Mouse (Mus musculus) MEL (cell line): ENCODE results near the gene Apoa2. TPM values are rescaled to one million over a fixed set of nuclear protein-coding genes. Genes with fewer than 3 reads are reported as not detected.

ENCODE experiments used
- DNase-seq: peaks from one replicate; pipeline ENCODE4 v3.0.0; 2011; ENCODE audit warnings: low read depth, low spot score
- H3K27ac ChIP-seq: 2 replicates; pipeline ENCODE4 v1.5.1; 2012; ENCODE audit warnings: low read depth, mild to moderate bottlenecking, control low read depth, low read length, moderate library complexity; ENCODE audit not compliant: control insufficient read depth
- H3K27me3 ChIP-seq, 2 experiments: fragments of 150-350 bp in 1 of 2; sonication (generic) in 1 of 2; 2 replicates each; pipeline ENCODE4 v1.6.1; 2012; ENCODE audit warnings: low read length in 2 of 2, mild to moderate bottlenecking in 2 of 2, improper control_type of control experiment in 1 of 2, moderate library complexity in 1 of 2; ENCODE audit not compliant: insufficient read depth in 2 of 2, control insufficient read depth in 1 of 2
- H3K36me3 ChIP-seq, 2 experiments: 2 replicates each; pipeline ENCODE4 v1.6.1; 2012 to 2014; ENCODE audit warnings: low read length in 2 of 2, improper control_type of control experiment in 1 of 2, inconsistent platforms in 1 of 2, mild to moderate bottlenecking in 1 of 2; ENCODE audit not compliant: insufficient read depth in 2 of 2, control insufficient read depth in 1 of 2
- H3K4me1 ChIP-seq, 2 experiments: fragments of 150-350 bp in 1 of 2; sonication (generic) in 1 of 2; 2 replicates each; pipeline ENCODE4 v1.6.1; 2012; ENCODE audit warnings: low read length in 2 of 2, improper control_type of control experiment in 1 of 2, mild to moderate bottlenecking in 1 of 2; ENCODE audit not compliant: insufficient read depth in 2 of 2, control insufficient read depth in 1 of 2
- H3K4me3 ChIP-seq, 2 experiments: fragments of 150-350 bp in 1 of 2; sonication (generic) in 1 of 2; 2 replicates each; pipeline ENCODE4 v1.5.1; 2012; ENCODE audit warnings: low read depth in 2 of 2, low read length in 2 of 2, mild to moderate bottlenecking in 2 of 2, moderate library complexity in 2 of 2, control low read depth in 1 of 2, improper control_type of control experiment in 1 of 2; ENCODE audit not compliant: control insufficient read depth in 1 of 2, insufficient read depth in 1 of 2
- H3K79me2 ChIP-seq: 2 replicates; pipeline ENCODE4 v1.6.1; 2012; ENCODE audit warnings: mild to moderate bottlenecking, low read length, moderate library complexity; ENCODE audit not compliant: control insufficient read depth, poor library complexity, insufficient read depth
- H3K9ac ChIP-seq: 2 replicates; pipeline ENCODE4 v1.6.1; 2012; ENCODE audit warnings: low read depth, mild to moderate bottlenecking, control low read depth, low read length, moderate library complexity; ENCODE audit not compliant: control insufficient read depth, poor library complexity, severe bottlenecking
- H3K9me3 ChIP-seq: fragments of 150-350 bp; sonication (generic); replicated peaks from 2 replicates; pipeline ENCODE4 v1.6.1; 2012; ENCODE audit warnings: mild to moderate bottlenecking, low read length, improper control_type of control experiment, moderate library complexity; ENCODE audit not compliant: insufficient read depth
- BHLHE40 ChIP-seq: IDR thresholded peaks from 2 replicates; pipeline ENCODE4 v1.6.1; 2012; ENCODE audit warnings: low read depth, mild to moderate bottlenecking, inconsistent platforms, low read length, improper control_type of control experiment, borderline replicate concordance
- CHD1 ChIP-seq: IDR thresholded peaks from 2 replicates; pipeline ENCODE4 v1.6.1; 2012; ENCODE audit warnings: low read depth, mild to moderate bottlenecking, inconsistent platforms, low read length, improper control_type of control experiment
- CHD2 ChIP-seq: IDR thresholded peaks from 2 replicates; pipeline ENCODE4 v1.6.1; 2011; ENCODE audit warnings: low read length, improper control_type of control experiment
- ELF1 ChIP-seq: IDR thresholded peaks from 2 replicates; pipeline ENCODE4 v1.6.1; 2014; ENCODE audit warnings: low read depth, mild to moderate bottlenecking, inconsistent platforms, low read length, improper control_type of control experiment, moderate library complexity
- EP300 ChIP-seq, 2 experiments: IDR thresholded peaks; 2 replicates each; pipeline ENCODE4 v1.6.1; 2011; ENCODE audit warnings: improper control_type of control experiment in 2 of 2, low read length in 2 of 2, low read depth in 1 of 2, mild to moderate bottlenecking in 1 of 2
- ETS1 ChIP-seq: IDR thresholded peaks from 2 replicates; pipeline ENCODE4 v1.6.1; 2012; ENCODE audit warnings: low read depth, mild to moderate bottlenecking, inconsistent platforms, low read length, improper control_type of control experiment, moderate library complexity
- GABPA ChIP-seq: IDR thresholded peaks from 2 replicates; pipeline ENCODE4 v1.6.1; 2012; ENCODE audit warnings: low read depth, mild to moderate bottlenecking, inconsistent platforms, low read length, improper control_type of control experiment, moderate library complexity
- GATA1 ChIP-seq: IDR thresholded peaks from 2 replicates; pipeline ENCODE4 v1.6.1; 2011; ENCODE audit warnings: low read depth, low read length, improper control_type of control experiment
- HCFC1 ChIP-seq: IDR thresholded peaks from 2 replicates; pipeline ENCODE4 v1.6.1; 2012; ENCODE audit warnings: low read depth, mild to moderate bottlenecking, inconsistent platforms, low read length, improper control_type of control experiment, moderate library complexity
- MYC ChIP-seq: IDR thresholded peaks from 2 replicates; pipeline ENCODE4 v1.6.1; 2011; ENCODE audit warnings: low read depth, mild to moderate bottlenecking, low read length, improper control_type of control experiment, moderate library complexity
- NELFE ChIP-seq: IDR thresholded peaks from 2 replicates; pipeline ENCODE4 v1.6.1; 2011; ENCODE audit warnings: low read depth, low read length, improper control_type of control experiment
- POLR2A ChIP-seq, 2 experiments: IDR thresholded peaks; 2 replicates each; pipeline ENCODE4 v1.6.1; 2011 to 2012; ENCODE audit warnings: low read length in 2 of 2, mild to moderate bottlenecking in 2 of 2, control low read depth in 1 of 2, improper control_type of control experiment in 1 of 2, low read depth in 1 of 2, moderate library complexity in 1 of 2; ENCODE audit not compliant: control insufficient read depth in 1 of 2, insufficient read depth in 1 of 2, poor library complexity in 1 of 2
- POLR2AphosphoS2 ChIP-seq: IDR thresholded peaks from 2 replicates; pipeline ENCODE4 v1.6.1; 2011; ENCODE audit warnings: low read length, improper control_type of control experiment
- POLR2AphosphoS5 ChIP-seq: IDR thresholded peaks from 2 replicates; pipeline ENCODE4 v1.6.1; 2012; ENCODE audit warnings: low read depth, borderline replicate concordance, mild to moderate bottlenecking, inconsistent platforms, low read length, moderate library complexity, mixed read lengths
- RAD21 ChIP-seq: IDR thresholded peaks from 2 replicates; pipeline ENCODE4 v1.6.1; 2011; ENCODE audit warnings: mild to moderate bottlenecking, low read depth, low read length, improper control_type of control experiment
- RCOR1 ChIP-seq: IDR thresholded peaks from 2 replicates; pipeline ENCODE4 v1.6.1; 2012; ENCODE audit warnings: low read depth, mild to moderate bottlenecking, inconsistent platforms, low read length, improper control_type of control experiment
- SMC3 ChIP-seq: IDR thresholded peaks from 2 replicates; pipeline ENCODE4 v1.6.1; 2011; ENCODE audit warnings: low read depth, low read length, improper control_type of control experiment
- TAL1 ChIP-seq: IDR thresholded peaks from 2 replicates; pipeline ENCODE4 v1.6.1; 2012; ENCODE audit warnings: mild to moderate bottlenecking, inconsistent platforms, low read length, moderate library complexity, mixed read lengths
- TBP ChIP-seq: IDR thresholded peaks from 2 replicates; pipeline ENCODE4 v1.8.0; 2011; ENCODE audit warnings: low read depth, low read length, improper control_type of control experiment
- UBTF ChIP-seq: IDR thresholded peaks from 2 replicates; pipeline ENCODE4 v1.6.1; 2012; ENCODE audit warnings: low read depth, mild to moderate bottlenecking, inconsistent platforms, low read length, improper control_type of control experiment, moderate library complexity, borderline replicate concordance; ENCODE audit not compliant: insufficient read depth
- USF1 ChIP-seq: IDR thresholded peaks from 2 replicates; pipeline ENCODE4 v1.6.1; 2014; ENCODE audit warnings: low read depth, mild to moderate bottlenecking, inconsistent platforms, low read length, improper control_type of control experiment, moderate library complexity
- USF2 ChIP-seq, 2 experiments: IDR thresholded peaks; 2 replicates each; pipeline ENCODE4 v1.6.1; 2011 to 2012; ENCODE audit warnings: improper control_type of control experiment in 2 of 2, low read length in 2 of 2, borderline replicate concordance in 1 of 2, inconsistent platforms in 1 of 2, low read depth in 1 of 2, mild to moderate bottlenecking in 1 of 2; ENCODE audit not compliant: insufficient read depth in 1 of 2
- polyA plus RNA-seq, 2 experiments: library from polyadenylated mRNA; stranded (reverse) in 1 of 2; unstranded in 1 of 2; fragments of >175 nt in 1 of 2; fragments of >200 nt in 1 of 2; gene quantifications; 2 replicates each; pipeline versions ENCODE4 v1.2.1 to v1.2.4; 2012; ENCODE audit warnings: low replicate concordance in 2 of 2, low read depth in 1 of 2; ENCODE audit not compliant: insufficient read length in 2 of 2, insufficient read depth in 1 of 2, missing spikeins in 1 of 2
- total RNA-seq: library from RNA; depleted of rRNA; stranded (reverse); fragments of 300-350 nt; gene quantifications from 2 replicates; pipeline ENCODE4 v1.2.3, GENCODE M21; 2012

Apoa2 gene
- total and polyA plus RNA-seq, 3 experiments = 0.15 TPM; not detected in 2

- TF ChIP-seq TBP (no peak), SMC3 (no peak), MYC (no peak), NELFE (no peak), BHLHE40 (no peak), GABPA (no peak), POLR2AphosphoS5 (no peak), RAD21 (no peak), UBTF (no peak), POLR2A (IDR thresholded peaks at IDR 0.05; ENCODE audit: control insufficient read depth in 1 of 2, insufficient read depth in 1 of 2, low read depth in 1 of 2, low read length in 2 of 2, poor library complexity in 1 of 2) (no peak), HCFC1 (no peak), GATA1 (no peak), USF1 (no peak), ETS1 (no peak), CHD1 (no peak), ELF1 (no peak), RCOR1 (no peak), USF2 (IDR thresholded peaks at IDR 0.05; ENCODE audit: borderline replicate concordance in 1 of 2, insufficient read depth in 1 of 2, low read depth in 1 of 2, low read length in 2 of 2) (no peak)
- DNase-seq = no peak
- Histone ChIP-seq H3K9me3 (no peaks in the 10 kb centered on the region), H3K4me1 (peaks cover 0 to 9% of the 10 kb centered on the region in 2 experiments; a peak in 2 of 4 replicates), H3K9ac (no peak overlapping the region), H3K36me3 (peaks cover 0 to 5% of the 10 kb centered on the region in 2 experiments; a peak in 2 of 4 replicates), H3K27me3 (no peaks in the 10 kb centered on the region), H3K4me3 (no peak overlapping the region), H3K79me2 (no peaks in the 10 kb centered on the region), H3K27ac (no peak overlapping the region)
Measured at GRCm38 (mm10) chr1:171183025-171183424, 41.8 kb upstream of the Apoa2 start.

DNA sequence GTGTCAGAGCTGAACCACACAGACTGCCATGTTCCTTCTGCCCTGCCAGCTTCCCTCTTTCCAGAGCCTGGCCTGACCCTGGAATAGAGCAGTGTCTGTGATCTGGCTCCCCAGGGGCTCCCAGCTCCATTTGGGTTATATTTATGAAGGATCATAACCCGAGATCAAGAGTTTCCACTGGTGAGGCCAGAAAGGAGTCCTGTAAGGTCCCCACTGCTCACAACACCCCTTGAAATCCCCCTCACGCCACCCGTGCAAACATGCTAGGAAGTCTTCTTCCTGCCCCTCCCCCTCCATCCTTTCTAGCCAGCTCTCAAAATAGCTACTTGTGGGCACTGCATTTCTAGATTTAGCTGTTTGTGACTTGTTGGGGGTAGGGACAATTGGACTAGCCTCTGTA, 41.2 kb upstream of the Apoa2 start:
- Histone ChIP-seq H3K4me3 (no peak overlapping the region), H3K36me3 (peaks cover 0 to 5% of the 10 kb centered on the region in 2 experiments; a peak in 2 of 4 replicates), H3K9me3 (no peaks in the 10 kb centered on the region), H3K27ac (no peak overlapping the region), H3K4me1 (peaks cover 0 to 9% of the 10 kb centered on the region in 2 experiments; a peak in 2 of 4 replicates), H3K79me2 (no peaks in the 10 kb centered on the region), H3K27me3 (no peaks in the 10 kb centered on the region), H3K9ac (no peak overlapping the region)
- DNase-seq = no peak
- no peak for TF ChIP-seq EP300 (IDR thresholded peaks at IDR 0.05; ENCODE audit: low read depth in 1 of 2, low read length in 2 of 2)
- no peak for TF ChIP-seq CHD2
- TF ChIP-seq TBP = no peak
- no peak for TF ChIP-seq TAL1
- TF ChIP-seq GATA1 = no peak
- TF ChIP-seq MYC = no peak
- no peak for TF ChIP-seq POLR2AphosphoS2
